Mouse (Mus musculus) liver, embryonic 16.5 days (tissue): ENCODE data around the gene Dtnb. TPM values are rescaled to one million over a fixed set of nuclear protein-coding genes. Genes with fewer than 3 reads are reported as not detected.

Experiments
- ATAC-seq: fragments of 200-750 bp; cut with Nextera tagmentation; 2 replicates; pipeline ENCODE4 v1.8.0; 2017; ENCODE audit warnings: low read depth, mild to moderate bottlenecking, moderate number of reproducible peaks, moderate library complexity
- H3K27ac ChIP-seq: fragments of 300-500 bp; sonication (generic); 2 replicates; pipeline ENCODE4 v1.5.1; 2014; ENCODE audit warnings: mild to moderate bottlenecking, low read length
- H3K27me3 ChIP-seq: fragments of 300-500 bp; sonication (generic); 2 replicates; pipeline ENCODE4 v1.6.1; 2014; ENCODE audit warnings: low read depth, low read length, mixed read lengths; ENCODE audit not compliant: control insufficient read depth, insufficient read depth
- H3K36me3 ChIP-seq: fragments of 300-500 bp; sonication (generic); 2 replicates; pipeline ENCODE4 v1.6.1; 2014; ENCODE audit warnings: mild to moderate bottlenecking; ENCODE audit not compliant: control insufficient read depth, insufficient read depth
- H3K4me1 ChIP-seq: fragments of 300-500 bp; sonication (generic); 2 replicates; pipeline ENCODE4 v1.6.1; 2014; ENCODE audit warnings: low read depth, low read length, mixed read lengths; ENCODE audit not compliant: control insufficient read depth
- H3K4me2 ChIP-seq: fragments of 300-500 bp; sonication (generic); 2 replicates; pipeline ENCODE4 v1.6.1; 2014; ENCODE audit warnings: low read depth, low read length, mixed read lengths
- H3K4me3 ChIP-seq: fragments of 300-500 bp; sonication (generic); 2 replicates; pipeline ENCODE4 v1.5.1; 2014; ENCODE audit warnings: low read depth, mild to moderate bottlenecking, low read length
- H3K9ac ChIP-seq: fragments of 300-500 bp; sonication (generic); 2 replicates; pipeline ENCODE4 v1.6.1; 2014; ENCODE audit warnings: low read depth, low read length
- H3K9me3 ChIP-seq: fragments of 300-500 bp; sonication (generic); replicated peaks from 2 replicates; pipeline ENCODE4 v1.6.1; 2016; ENCODE audit warnings: low read length; ENCODE audit not compliant: control insufficient read depth
- WGBS: fragments of 180-500 bp; shearing (Covaris S2); extraction: QIAGEN DNeasy Blood & Tissue Kit; methylation state at CpG from one replicate; pipeline ENCODE4 v1.1.7; 2014; ENCODE audit not compliant: insufficient replicate concordance; 5-methylcytosine and 5-hydroxymethylcytosine counted together
- polyA plus RNA-seq: library from polyadenylated mRNA; unstranded; fragments of >200 nt; fragmentation: Nextera tagmentation; extraction: Ambion mirVana; gene quantifications from 2 replicates; pipeline ENCODE4 v1.2.1, GENCODE M21; 2015

The Dtnb gene
- polyA plus RNA-seq, 1 experiment from 2014 or later = 19.7 TPM

GRCm38 (mm10) chr12:3585525-3585924, 13.3 kb downstream of the Dtnb start:
- ATAC-seq = no peak
- H3K27me3 ChIP-seq = no peaks in the 10 kb centered on the region

GRCm38 (mm10) chr12:3587010-3587409, 14.8 kb downstream of the Dtnb start:
- Histone ChIP-seq H3K9ac (no peak overlapping the region), H3K9me3 (no peaks in the 10 kb centered on the region), H3K4me2 (no peak overlapping the region), H3K36me3 (peaks cover under 1% of the 10 kb centered on the region; the same call in 1 of the 2 replicates), H3K27ac (no peak overlapping the region), H3K4me1 (no peaks in the 10 kb centered on the region), H3K4me3 (no peak overlapping the region), H3K27me3 (no peaks in the 10 kb centered on the region)
- 33% methylated on average over 1 of the region's 1 CpGs for WGBS
- ATAC-seq = no peak

More at GRCm38 (mm10) chr12:3585525-3585924, 13.3 kb downstream of the Dtnb start:
- Histone ChIP-seq H3K27ac (no peak overlapping the region), H3K9me3 (no peaks in the 10 kb centered on the region), H3K36me3 (no peaks in the 10 kb centered on the region; the same call in 1 of the 2 replicates), H3K9ac (no peak overlapping the region), H3K4me3 (no peak overlapping the region), H3K4me1 (no peaks in the 10 kb centered on the region), H3K4me2 (no peak overlapping the region)
- WGBS = 71% methylated on average over 4 of the region's 4 CpGs

- no peak overlapping the region for H3K4me2 ChIP-seq
- H3K9me3 ChIP-seq = no peaks in the 10 kb centered on the region
- no peak overlapping the region for H3K27ac ChIP-seq
- H3K4me1 ChIP-seq = no peaks in the 10 kb centered on the region
- ATAC-seq = no peak
- WGBS = 84% methylated on average over 9 of the region's 9 CpGs
- no peak overlapping the region for H3K4me3 ChIP-seq
- H3K36me3 ChIP-seq = peaks cover 2% of the 10 kb centered on the region
- no peaks in the 10 kb centered on the region for H3K27me3 ChIP-seq
- H3K9ac ChIP-seq = no peak overlapping the region
These were observed 17.9 kb downstream of the Dtnb start for GRCm38 (mm10) chr12:3590039-3590438.

- Histone ChIP-seq H3K36me3 (peaks cover 3% of the 10 kb centered on the region), H3K4me2 (no peak overlapping the region), H3K27ac (no peak overlapping the region), H3K4me1 (no peaks in the 10 kb centered on the region), H3K9me3 (no peaks in the 10 kb centered on the region), H3K9ac (no peak overlapping the region), H3K4me3 (no peak overlapping the region), H3K27me3 (no peaks in the 10 kb centered on the region)
- WGBS = 78% methylated on average over 10 of the region's 10 CpGs
- no peak for ATAC-seq
These were observed 19.4 kb downstream of the Dtnb start for GRCm38 (mm10) chr12:3591595-3591994.

GRCm38 (mm10) chr12:3602786-3603185, 30.6 kb downstream of the Dtnb start:
- no peak for ATAC-seq
- WGBS = 82% methylated on average over 4 of the region's 4 CpGs

GRCm38 (mm10) chr12:3606202-3606601, 34.0 kb downstream of the Dtnb start:
- Histone ChIP-seq H3K9me3 (no peaks in the 10 kb centered on the region), H3K4me3 (no peak overlapping the region), H3K27me3 (no peaks in the 10 kb centered on the region), H3K27ac (no peak overlapping the region), H3K9ac (no peak overlapping the region), H3K36me3 (no peaks in the 10 kb centered on the region), H3K4me1 (no peaks in the 10 kb centered on the region), H3K4me2 (no peak overlapping the region)
- 73% methylated on average over 7 of the region's 7 CpGs for WGBS
- ATAC-seq = no peak

More at GRCm38 (mm10) chr12:3602786-3603185, 30.6 kb downstream of the Dtnb start:
- Histone ChIP-seq H3K27me3 (no peaks in the 10 kb centered on the region), H3K9me3 (no peaks in the 10 kb centered on the region), H3K4me2 (no peak overlapping the region), H3K4me1 (no peaks in the 10 kb centered on the region), H3K9ac (no peak overlapping the region), H3K36me3 (no peaks in the 10 kb centered on the region; the same call in 1 of the 2 replicates), H3K27ac (no peak overlapping the region), H3K4me3 (no peak overlapping the region)

- Histone ChIP-seq H3K9me3 (no peaks in the 10 kb centered on the region), H3K4me1 (no peaks in the 10 kb centered on the region), H3K27me3 (no peaks in the 10 kb centered on the region), H3K27ac (no peak overlapping the region), H3K4me2 (no peak overlapping the region), H3K36me3 (no peaks in the 10 kb centered on the region), H3K9ac (no peak overlapping the region), H3K4me3 (no peak overlapping the region)
- no peak for ATAC-seq
These were observed 37.6 kb downstream of the Dtnb start for GRCm38 (mm10) chr12:3609747-3610146.

- no peak overlapping the region for H3K4me2 ChIP-seq
- H3K27ac ChIP-seq = no peak overlapping the region
- no peak for ATAC-seq
- no peak overlapping the region for H3K4me3 ChIP-seq
- 74% methylated on average over 7 of the region's 7 CpGs for WGBS
- no peaks in the 10 kb centered on the region for H3K4me1 ChIP-seq
- no peaks in the 10 kb centered on the region for H3K36me3 ChIP-seq
- H3K27me3 ChIP-seq = no peaks in the 10 kb centered on the region
- H3K9me3 ChIP-seq = no peaks in the 10 kb centered on the region
- no peak overlapping the region for H3K9ac ChIP-seq
These were observed 39.7 kb downstream of the Dtnb start for GRCm38 (mm10) chr12:3611871-3612270.

GRCm38 (mm10) chr12:3615041-3615440, 42.9 kb downstream of the Dtnb start:
- Histone ChIP-seq H3K9me3 (no peaks in the 10 kb centered on the region), H3K9ac (no peak overlapping the region), H3K27me3 (no peaks in the 10 kb centered on the region), H3K4me2 (no peak overlapping the region), H3K27ac (peak overlapping the region; percentile 5; the same call in 1 of the 2 replicates), H3K4me3 (no peak overlapping the region), H3K36me3 (no peaks in the 10 kb centered on the region), H3K4me1 (peaks cover 9% of the 10 kb centered on the region)
- 90% methylated on average over 8 of the region's 8 CpGs for WGBS
- no peak for ATAC-seq
